Comparison of ENCODE assay signal across 19 mouse cellular contexts in the genomic region with DNA sequence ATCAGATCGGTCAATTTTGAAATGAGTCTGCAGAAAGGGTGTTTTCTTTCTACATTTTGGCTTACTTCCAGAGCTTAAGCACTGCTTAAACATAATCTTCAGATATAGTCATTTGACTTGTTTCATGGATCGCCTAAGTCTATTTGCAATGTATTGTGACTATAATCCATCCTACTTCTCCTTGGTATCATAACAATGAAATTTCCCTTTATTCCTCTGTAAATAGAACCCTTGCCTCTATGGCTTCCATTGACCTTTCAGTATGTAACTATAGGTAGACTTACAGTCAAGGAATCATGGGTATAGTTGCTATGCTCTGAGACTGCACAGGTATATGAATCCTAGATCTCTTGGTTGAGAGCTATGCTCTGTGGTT.
DNase-seq lines count a peak whose midpoint lies in the region; ATAC-seq and TF ChIP-seq lines count a peak whose summit lies in the region.
"Had no signal": no experiment of that assay in that cellular context is flagged by ENCODE, and none has a peak within 500 bp of the region (broad histone marks: within the 10 kb centered on the region; RNA-seq: fewer than 3 reads in every experiment).

No protein-coding gene starts in this region.

- ATAC-seq in lung, embryonic 15.5 days (ENCODE audit: borderline replicate concordance, extremely low read depth, low FRiP score, low TSS enrichment) = no peak
- ATAC-seq in common myeloid progenitor, adult 5-6 weeks (replicated peaks; ENCODE audit: low read depth, poor library complexity, severe bottlenecking) = 0 out of 2 replicates have a peak, but pooled peaks have one; percentile 15
- ATAC-seq in limb, embryonic 15.5 days (ENCODE audit: insufficient number of reproducible peaks, low FRiP score, low TSS enrichment, low read depth) = no peak

- no peaks in the 10 kb centered on the region for H3K9me3 ChIP-seq in lung, embryonic 15.5 days
- no peaks in the 10 kb centered on the region for H3K9me3 ChIP-seq in CH12.LX (replicated peaks; ENCODE audit: low read length)
- no peaks in the 10 kb centered on the region for H3K9me3 ChIP-seq in limb, embryonic 15.5 days
- H3K9me3 ChIP-seq: embryonic facial prominence, embryonic 15.5 days; hindbrain, embryonic 13.5 days; neural tube, embryonic 15.5 days had no signal

- peaks cover 8% of the 10 kb centered on the region for H3K4me1 ChIP-seq in lung, embryonic 15.5 days
- H3K4me1 ChIP-seq in CH12.LX (ENCODE audit: control insufficient read depth in 1 of 2, insufficient read depth in 2 of 2) = peaks cover 2 to 24% of the 10 kb centered on the region in 2 experiments; a peak in 3 of 4 replicates
- peaks cover 7% of the 10 kb centered on the region for H3K4me1 ChIP-seq in limb, embryonic 15.5 days
- H3K4me1 ChIP-seq in thymus, adult 2 months (replicated peaks; ENCODE audit: control insufficient read depth, insufficient read depth, low read length) = no peaks in the 10 kb centered on the region
- H3K4me1 ChIP-seq: hindbrain, embryonic 13.5 days; neural tube, embryonic 15.5 days had no signal

- no peak for TF ChIP-seq RAD21 in CH12.LX (IDR thresholded peaks at IDR 0.05; ENCODE audit: low read depth, low read length)

- H3K27ac ChIP-seq in lung, embryonic 15.5 days = peak overlapping the region; percentile 61; the same call in 1 of the 2 replicates
- H3K27ac ChIP-seq in CH12.LX (ENCODE audit: insufficient read depth, low read depth) = no peak overlapping the region
- H3K27ac ChIP-seq in limb, embryonic 15.5 days = peak overlapping the region; percentile 65; the same call in 1 of the 2 replicates
- no peak overlapping the region for H3K27ac ChIP-seq in thymus, adult 2 months (ENCODE audit: control insufficient read depth, insufficient read depth, low read length)
- H3K27ac ChIP-seq: hindbrain, embryonic 13.5 days; liver, embryonic 14.5 days; neural tube, embryonic 15.5 days had no signal

- no peaks in the 10 kb centered on the region for H3K36me3 ChIP-seq in lung, embryonic 15.5 days
- H3K36me3 ChIP-seq in CH12.LX (replicated peaks in 1 of 2; ENCODE audit: control insufficient read depth in 1 of 2, insufficient read depth in 1 of 2, low read length in 1 of 2) = no peaks in the 10 kb centered on the region
- H3K36me3 ChIP-seq in limb, embryonic 15.5 days = no peaks in the 10 kb centered on the region
- no peaks in the 10 kb centered on the region for H3K36me3 ChIP-seq in thymus, adult 2 months (ENCODE audit: control insufficient read depth, insufficient read depth, low read length)
- H3K36me3 ChIP-seq: embryonic facial prominence, embryonic 15.5 days; hindbrain, embryonic 13.5 days; neural tube, embryonic 15.5 days had no signal

- no peak for DNase-seq in lung, postnatal 25 days (ENCODE audit: low spot score)
- no peak for DNase-seq in CH12.LX (ENCODE audit: extremely low read depth)
- DNase-seq in thymus, adult 2 months = no peak
- no peak for DNase-seq in urinary bladder, adult 18-20 months (ENCODE audit: low spot score in 2 of 2)
- no peak for DNase-seq in gastrocnemius, postnatal 36 days
- DNase-seq: adrenal gland, postnatal 36 days; cerebellum, adult 11 months; cerebellum, adult 9-11 months; kidney, postnatal 36 days; lung, postnatal 4 days; right cerebral cortex, adult 18-20 months; right cerebral cortex, postnatal 4 days had no signal

- no peak overlapping the region for H3K4me3 ChIP-seq in lung, embryonic 15.5 days
- no peak overlapping the region for H3K4me3 ChIP-seq in CH12.LX (replicated peaks in 1 of 3; ENCODE audit: low read depth in 2 of 3, low read length in 2 of 3, poor library complexity in 1 of 3)
- H3K4me3 ChIP-seq in limb, embryonic 15.5 days = no peak overlapping the region
- no peak overlapping the region for H3K4me3 ChIP-seq in thymus, adult 2 months (ENCODE audit: control insufficient read depth, insufficient read depth, low read length)
- H3K4me3 ChIP-seq: hindbrain, embryonic 13.5 days; neural tube, embryonic 15.5 days had no signal

- no peak overlapping the region for H3K9ac ChIP-seq in lung, embryonic 15.5 days
- H3K9ac ChIP-seq in CH12.LX (ENCODE audit: insufficient read depth, low read depth) = no peak overlapping the region
- no peak overlapping the region for H3K9ac ChIP-seq in limb, embryonic 15.5 days
- H3K9ac ChIP-seq: embryonic facial prominence, embryonic 15.5 days; hindbrain, embryonic 13.5 days; liver, embryonic 14.5 days; neural tube, embryonic 15.5 days had no signal

- in situ Hi-C loops in CH12.LX (cut with MboI; ENCODE audit: low pct_ligation_motif_present, low pct_unique_long_range_greater_than_20kb, low sequenced_read_pairs) = no loop called here

- H3K27me3 ChIP-seq in lung, embryonic 15.5 days = no peaks in the 10 kb centered on the region
- no peaks in the 10 kb centered on the region for H3K27me3 ChIP-seq in CH12.LX (replicated peaks)
- no peaks in the 10 kb centered on the region for H3K27me3 ChIP-seq in limb, embryonic 15.5 days
- no peaks in the 10 kb centered on the region for H3K27me3 ChIP-seq in thymus, adult 2 months (ENCODE audit: control insufficient read depth, insufficient read depth, low read length)
- H3K27me3 ChIP-seq: embryonic facial prominence, embryonic 15.5 days; hindbrain, embryonic 13.5 days; neural tube, embryonic 15.5 days had no signal

- no peaks in the 10 kb centered on the region for H3K79me2 ChIP-seq in CH12.LX (replicated peaks; ENCODE audit: control insufficient read depth, extremely low read depth, insufficient read depth, poor library complexity, severe bottlenecking)

- no peak for TF ChIP-seq CTCF in CH12.LX (conservative IDR thresholded peaks at IDR 0.05 in 1 of 2, IDR thresholded peaks at IDR 0.05 in 1 of 2; ENCODE audit: low read depth in 2 of 2, low read length in 2 of 2)
- no peak for TF ChIP-seq CTCF in thymus, adult 2 months (IDR thresholded peaks at IDR 0.05; ENCODE audit: borderline replicate concordance, control insufficient read depth, extremely low read depth, insufficient read depth, low read length, poor library complexity)

- no peak for TF ChIP-seq EP300 in CH12.LX (IDR thresholded peaks at IDR 0.05; ENCODE audit: low read length)

- H3K4me2 ChIP-seq in lung, embryonic 15.5 days = no peak overlapping the region
- H3K4me2 ChIP-seq in CH12.LX (ENCODE audit: insufficient read depth, low read depth, poor library complexity, severe bottlenecking) = peak overlapping the region; percentile 98; the same call in 1 of the 2 replicates
- H3K4me2 ChIP-seq in limb, embryonic 15.5 days = no peak overlapping the region
- H3K4me2 ChIP-seq: hindbrain, embryonic 13.5 days; neural tube, embryonic 15.5 days had no signal

- dilution Hi-C loops in CH12.LX (cut with MboI; ENCODE audit: extremely low pct_ligation_motif_present, extremely low pct_unique_long_range_greater_than_20kb, low sequenced_read_pairs) = no loop called here

- intact Hi-C loops in gastrocnemius, postnatal 36 days (cut with DNase I) = no loop called here

- 19% methylated on average over 2 of the region's 2 CpGs for WGBS in lung, embryonic 15.5 days
- WGBS in limb, embryonic 15.5 days = 38% methylated on average over 2 of the region's 2 CpGs
- 81% methylated on average over 2 of the region's 2 CpGs for WGBS in thymus, adult 2 months

- TF ChIP-seq POLR2A in CH12.LX (IDR thresholded peaks at IDR 0.05; ENCODE audit: low read depth, low read length) = no peak
- no peak for TF ChIP-seq POLR2A in thymus, adult 2 months (IDR thresholded peaks at IDR 0.05; ENCODE audit: control insufficient read depth, extremely low read depth, insufficient read depth, low read length, poor library complexity)

TF ChIP-seq in CH12.LX, 34 proteins besides CTCF, POLR2A, EP300 and RAD21:
- no peak for TF ChIP-seq MEF2A (IDR thresholded peaks at IDR 0.05; ENCODE audit: borderline replicate concordance, low read depth, low read length)
- no peak for TF ChIP-seq TBP (conservative IDR thresholded peaks at IDR 0.05; ENCODE audit: low read depth, low read length)
- no peak for TF ChIP-seq MXI1 (IDR thresholded peaks at IDR 0.05; ENCODE audit: low read depth, low read length)
- no peak for TF ChIP-seq TCF12 (IDR thresholded peaks at IDR 0.05; ENCODE audit: low read depth, low read length)
- no peak for TF ChIP-seq KAT2A (IDR thresholded peaks at IDR 0.05; ENCODE audit: insufficient replicate concordance, low read length)
- no peak for TF ChIP-seq ETS1 (conservative IDR thresholded peaks at IDR 0.05; ENCODE audit: low read depth, low read length)
- TF ChIP-seq CHD2 (IDR thresholded peaks at IDR 0.05; ENCODE audit: low read length) = no peak
- no peak for TF ChIP-seq CHD1 (IDR thresholded peaks at IDR 0.05; ENCODE audit: low read depth, low read length)
- TF ChIP-seq HCFC1 (IDR thresholded peaks at IDR 0.05; ENCODE audit: low read depth, low read length) = no peak
- no peak for TF ChIP-seq JUND (conservative IDR thresholded peaks at IDR 0.05; ENCODE audit: low read depth, low read length)
- no peak for TF ChIP-seq SIN3A (IDR thresholded peaks at IDR 0.05; ENCODE audit: low read length)
- TF ChIP-seq UBTF (IDR thresholded peaks at IDR 0.05; ENCODE audit: low read depth, low read length) = no peak
- TF ChIP-seq MAZ (IDR thresholded peaks at IDR 0.05; ENCODE audit: low read depth, low read length) = no peak
- TF ChIP-seq MYC (IDR thresholded peaks at IDR 0.05; ENCODE audit: low read depth, low read length) = no peak

Comparison
In these comparisons a context has a peak if more than half of its experiments do, and no peak if none do; other contexts are left out.
1. H3K27ac ChIP-seq: peak in lung, embryonic 15.5 days (single experiment) and limb, embryonic 15.5 days (single experiment); none in CH12.LX (single experiment) and thymus, adult 2 months (single experiment).